Mouse (Mus musculus): ENCODE measurements around the gene Gm14137.

The Gm14137 gene

DNA sequence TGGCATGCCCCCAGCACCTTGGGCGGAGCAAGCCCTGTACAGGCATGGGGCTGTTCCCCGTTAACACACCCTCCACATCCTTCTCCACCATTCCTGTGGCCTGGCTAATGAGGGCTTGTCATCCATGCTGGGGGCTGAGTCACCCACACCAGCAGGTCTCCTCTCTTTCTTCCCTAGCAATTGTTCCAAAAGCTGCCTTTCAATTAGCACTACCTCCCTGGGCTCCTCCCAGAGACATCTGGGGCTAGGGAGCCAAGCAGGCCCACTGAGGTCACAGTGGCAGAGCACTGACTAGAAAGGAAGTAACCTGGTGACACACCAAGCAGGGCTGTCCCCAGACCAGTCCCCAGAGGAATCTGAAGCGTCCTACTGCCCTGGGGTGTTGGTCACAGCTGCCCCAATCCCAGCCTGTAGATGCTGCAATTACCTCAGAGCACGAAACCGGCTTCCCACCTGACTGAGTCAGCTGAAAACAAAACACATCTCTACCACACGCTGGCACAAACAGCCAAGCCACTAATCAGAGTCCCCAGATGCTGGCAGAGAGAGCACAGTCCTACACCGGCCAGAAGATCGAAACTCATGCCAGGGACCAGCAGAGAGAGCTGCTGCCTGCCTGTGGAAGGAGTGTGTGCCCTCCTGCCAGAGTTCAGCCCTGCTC, at the start of gene Gm14137:
Gene Gm14137, plus strand, starts transcription at position 519 of the 661 bp plus-strand sequence.
- DNase-seq (ENCODE audit: low read depth, low spot score), result peak; percentile 58
- Histone ChIP-seq H3K27me3 (ENCODE audit: control insufficient read depth, insufficient read depth, low read length, poor library complexity, severe bottlenecking) (no peaks in the 10 kb centered on the region), H3K36me3 (ENCODE audit: control insufficient read depth, insufficient read depth, low read length, poor library complexity, severe bottlenecking) (peaks cover 3% of the 10 kb centered on the region)

DNA sequence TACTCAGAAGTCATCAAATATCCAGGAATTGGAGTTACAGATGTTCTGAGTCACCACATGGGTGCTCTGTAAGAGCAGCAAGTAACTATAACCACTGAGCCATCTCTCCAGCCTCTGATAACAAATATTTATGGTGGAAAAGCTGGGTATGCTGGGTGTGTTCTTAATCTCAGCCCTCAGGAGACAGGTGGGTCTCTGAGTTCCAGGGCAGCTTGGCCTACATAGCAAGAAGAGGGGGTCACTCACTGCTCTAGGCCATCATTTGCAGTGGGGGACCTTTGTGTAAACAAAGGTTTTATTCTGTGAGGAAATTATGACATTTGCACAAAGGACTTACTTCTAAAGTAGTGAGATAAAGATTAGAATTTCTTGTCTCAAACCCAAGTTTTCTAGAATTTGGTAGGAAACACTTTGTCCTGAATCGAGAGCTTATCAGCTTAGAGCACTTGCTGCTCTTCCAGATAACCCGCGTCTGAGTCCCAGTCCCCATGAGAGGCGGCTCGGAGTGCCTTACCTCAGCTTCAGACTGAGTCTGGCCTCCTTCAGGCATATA, 37.9 kb upstream of the Gm14137 start:
- DNase-seq (ENCODE audit: low read depth, low spot score), result no peak
- no peaks in the 10 kb centered on the region for H3K27me3 ChIP-seq (ENCODE audit: control insufficient read depth, insufficient read depth, low read length, poor library complexity, severe bottlenecking)

DNA sequence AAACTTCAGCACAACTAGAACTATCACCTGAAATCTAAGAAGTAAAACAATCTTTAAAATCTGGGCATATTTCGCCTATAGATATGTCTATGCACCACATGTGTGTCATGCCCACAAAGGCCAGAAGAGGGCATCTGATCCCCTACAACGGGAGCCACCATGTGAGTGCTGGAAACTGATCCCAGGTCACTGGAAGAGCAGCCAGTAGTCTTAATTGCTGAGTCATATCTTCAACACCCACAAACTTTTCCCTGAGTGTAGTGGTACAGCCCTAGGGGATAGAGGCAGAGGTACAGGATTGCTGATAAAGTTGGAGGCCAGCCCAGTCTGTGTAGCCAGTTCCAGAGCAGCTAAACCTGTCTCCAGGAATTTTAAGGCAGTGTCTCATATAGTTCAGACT, 29.1 kb upstream of the Gm14137 start:
- Histone ChIP-seq H3K27me3 (ENCODE audit: control insufficient read depth, insufficient read depth, low read length, poor library complexity, severe bottlenecking) (no peaks in the 10 kb centered on the region), H3K36me3 (ENCODE audit: control insufficient read depth, insufficient read depth, low read length, poor library complexity, severe bottlenecking) (peaks cover 22% of the 10 kb centered on the region)
- peak; percentile 35 for DNase-seq (ENCODE audit: low read depth, low spot score)

More for the DNA sequence above, 37.9 kb upstream of the Gm14137 start:
- H3K36me3 ChIP-seq (ENCODE audit: control insufficient read depth, insufficient read depth, low read length, poor library complexity, severe bottlenecking), result peaks cover 10% of the 10 kb centered on the region

DNA sequence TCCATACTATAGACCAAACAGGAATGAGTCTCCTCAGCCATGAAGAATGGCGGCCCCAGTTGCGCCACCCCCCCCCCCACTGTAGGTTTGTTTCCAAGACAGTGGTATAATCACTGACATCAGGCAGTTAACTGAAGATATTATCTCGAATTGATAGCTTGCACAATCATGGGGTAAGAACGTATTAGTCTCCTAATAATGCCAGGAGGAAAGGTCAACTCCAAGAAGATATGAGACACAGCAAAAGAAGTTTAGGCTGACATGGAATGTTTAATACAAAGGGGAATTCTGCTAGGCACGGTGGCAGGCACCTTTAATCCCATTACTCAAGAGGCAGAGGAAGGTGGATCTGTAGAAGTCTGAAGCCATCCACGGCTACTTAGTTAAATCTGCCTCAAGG, 27.9 kb upstream of the Gm14137 start:
- Histone ChIP-seq H3K36me3 (ENCODE audit: control insufficient read depth, insufficient read depth, low read length, poor library complexity, severe bottlenecking) (peaks cover 22% of the 10 kb centered on the region), H3K27me3 (ENCODE audit: control insufficient read depth, insufficient read depth, low read length, poor library complexity, severe bottlenecking) (no peaks in the 10 kb centered on the region)
- no peak for DNase-seq (ENCODE audit: low read depth, low spot score)

DNA sequence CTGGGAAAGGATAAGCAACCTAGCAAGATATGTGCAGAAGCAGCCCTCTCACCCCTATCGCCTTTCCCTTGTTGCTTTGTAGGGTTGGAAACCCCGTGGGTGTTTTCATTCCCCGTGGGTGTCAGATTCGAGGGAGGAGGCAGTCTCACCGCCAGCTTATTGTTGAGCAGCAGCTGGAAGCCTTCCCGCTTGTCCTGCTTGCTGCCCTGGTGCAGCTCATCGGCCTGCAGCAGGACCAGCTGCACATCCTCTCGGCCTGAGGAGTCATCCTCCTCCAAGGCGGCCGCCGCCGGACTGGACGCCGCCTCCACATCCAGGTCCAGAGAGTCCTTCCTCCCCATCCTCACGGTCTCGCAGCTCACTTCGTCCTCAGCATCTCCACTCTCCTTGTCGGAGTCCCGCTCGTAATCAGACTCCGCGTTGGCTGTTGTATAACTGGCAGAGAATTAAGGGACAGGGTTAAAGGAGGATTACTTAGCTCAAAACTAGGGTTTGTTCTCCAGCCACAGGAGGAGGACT, 27.1 kb upstream of the Gm14137 start:
- Histone ChIP-seq H3K36me3 (ENCODE audit: control insufficient read depth, insufficient read depth, low read length, poor library complexity, severe bottlenecking) (peaks cover 20% of the 10 kb centered on the region), H3K27me3 (ENCODE audit: control insufficient read depth, insufficient read depth, low read length, poor library complexity, severe bottlenecking) (no peaks in the 10 kb centered on the region)
- DNase-seq (ENCODE audit: low read depth, low spot score), result no peak

DNA sequence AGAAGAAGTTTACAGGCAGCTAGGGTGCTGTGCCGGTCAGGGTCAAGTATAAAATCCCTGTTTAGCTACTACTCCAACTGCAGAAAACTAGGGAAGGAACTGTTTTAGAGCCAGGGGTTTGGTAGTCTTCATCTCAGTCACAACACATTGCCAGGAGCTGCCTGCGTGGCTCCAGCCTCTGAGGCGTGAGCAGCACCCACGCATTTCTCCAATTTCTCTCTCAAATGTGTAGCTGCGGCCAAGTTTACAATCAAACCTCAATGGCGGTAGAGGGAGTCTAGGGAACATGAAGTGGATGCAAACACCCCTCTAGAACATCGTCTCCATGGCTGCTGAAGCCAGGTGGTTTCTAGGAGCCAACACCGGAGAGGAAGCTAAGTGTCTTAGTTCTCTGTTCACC, 26.5 kb upstream of the Gm14137 start:
- peaks cover 20% of the 10 kb centered on the region for H3K36me3 ChIP-seq (ENCODE audit: control insufficient read depth, insufficient read depth, low read length, poor library complexity, severe bottlenecking)
- no peaks in the 10 kb centered on the region for H3K27me3 ChIP-seq (ENCODE audit: control insufficient read depth, insufficient read depth, low read length, poor library complexity, severe bottlenecking)
- DNase-seq (ENCODE audit: low read depth, low spot score), result no peak

DNA sequence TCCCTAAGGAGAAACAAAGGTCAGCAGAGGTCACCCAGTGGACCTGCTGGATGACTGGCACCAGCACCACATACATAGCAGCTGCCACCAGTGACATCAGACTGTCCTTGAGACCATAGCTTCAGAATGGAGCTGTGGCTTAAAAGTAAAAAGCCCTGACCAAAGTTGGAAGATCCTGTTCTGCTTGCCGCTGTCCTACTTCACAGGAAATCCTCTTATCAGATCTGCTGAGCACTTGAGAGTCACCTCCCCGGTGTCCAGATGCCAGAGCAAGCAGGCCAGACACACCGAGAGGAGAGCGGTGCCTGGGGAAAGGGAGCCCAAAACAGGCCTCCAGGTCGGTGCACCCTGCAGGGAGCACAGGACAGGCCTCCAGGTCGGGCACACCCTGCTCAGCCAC, 22.1 kb upstream of the Gm14137 start:
- DNase-seq (ENCODE audit: low read depth, low spot score), result no peak
- Histone ChIP-seq H3K36me3 (ENCODE audit: control insufficient read depth, insufficient read depth, low read length, poor library complexity, severe bottlenecking) (peaks cover 7% of the 10 kb centered on the region), H3K27me3 (ENCODE audit: control insufficient read depth, insufficient read depth, low read length, poor library complexity, severe bottlenecking) (no peaks in the 10 kb centered on the region; the same call in 1 of the 2 replicates)

DNA sequence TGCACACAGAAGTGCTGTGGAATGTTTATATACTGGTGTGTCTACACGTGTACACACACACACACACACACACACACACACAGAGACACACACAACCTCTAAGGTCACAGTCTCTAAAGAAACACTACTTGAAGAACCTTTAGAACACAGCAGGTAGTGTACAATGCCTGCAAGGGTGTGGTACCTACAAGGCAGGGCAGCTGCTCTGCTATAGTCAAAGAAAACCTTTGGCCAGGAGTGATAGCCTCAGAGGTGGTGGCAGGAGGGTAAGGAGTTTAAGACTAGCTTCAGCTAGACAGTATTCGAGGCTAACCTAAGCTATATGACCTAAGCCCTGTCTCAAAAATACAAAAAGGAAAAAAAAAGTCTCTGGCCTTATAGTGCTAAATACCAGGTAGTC, 19.6 kb upstream of the Gm14137 start:
- Histone ChIP-seq H3K36me3 (ENCODE audit: control insufficient read depth, insufficient read depth, low read length, poor library complexity, severe bottlenecking) (peaks cover 1% of the 10 kb centered on the region; the same call in 1 of the 2 replicates), H3K27me3 (ENCODE audit: control insufficient read depth, insufficient read depth, low read length, poor library complexity, severe bottlenecking) (no peaks in the 10 kb centered on the region; the same call in 1 of the 2 replicates)
- no peak for DNase-seq (ENCODE audit: low read depth, low spot score)

DNA sequence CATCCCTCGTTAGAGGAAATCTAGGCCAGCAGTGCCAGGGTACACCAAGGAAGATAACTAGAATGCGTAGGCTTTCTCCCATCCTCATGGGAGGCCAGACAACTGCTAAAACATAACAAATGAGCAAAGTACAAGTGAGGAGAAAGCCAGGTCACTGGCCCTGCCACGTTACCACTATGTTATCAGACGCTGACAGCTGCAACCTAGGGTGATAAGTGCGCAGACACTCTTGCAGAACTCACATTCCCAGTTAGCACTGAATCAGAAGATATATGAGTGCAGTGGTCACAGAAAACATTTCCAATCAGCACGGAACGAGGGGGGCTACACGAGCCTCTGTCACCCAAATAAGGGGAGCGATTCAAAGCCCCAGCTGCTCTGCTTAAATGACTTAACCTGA, 18.9 kb upstream of the Gm14137 start:
- no peaks in the 10 kb centered on the region; the same call in 1 of the 2 replicates for H3K27me3 ChIP-seq (ENCODE audit: control insufficient read depth, insufficient read depth, low read length, poor library complexity, severe bottlenecking)
- no peak for DNase-seq (ENCODE audit: low read depth, low spot score)
- H3K36me3 ChIP-seq (ENCODE audit: control insufficient read depth, insufficient read depth, low read length, poor library complexity, severe bottlenecking), result peaks cover 1% of the 10 kb centered on the region; the same call in 1 of the 2 replicates

DNA sequence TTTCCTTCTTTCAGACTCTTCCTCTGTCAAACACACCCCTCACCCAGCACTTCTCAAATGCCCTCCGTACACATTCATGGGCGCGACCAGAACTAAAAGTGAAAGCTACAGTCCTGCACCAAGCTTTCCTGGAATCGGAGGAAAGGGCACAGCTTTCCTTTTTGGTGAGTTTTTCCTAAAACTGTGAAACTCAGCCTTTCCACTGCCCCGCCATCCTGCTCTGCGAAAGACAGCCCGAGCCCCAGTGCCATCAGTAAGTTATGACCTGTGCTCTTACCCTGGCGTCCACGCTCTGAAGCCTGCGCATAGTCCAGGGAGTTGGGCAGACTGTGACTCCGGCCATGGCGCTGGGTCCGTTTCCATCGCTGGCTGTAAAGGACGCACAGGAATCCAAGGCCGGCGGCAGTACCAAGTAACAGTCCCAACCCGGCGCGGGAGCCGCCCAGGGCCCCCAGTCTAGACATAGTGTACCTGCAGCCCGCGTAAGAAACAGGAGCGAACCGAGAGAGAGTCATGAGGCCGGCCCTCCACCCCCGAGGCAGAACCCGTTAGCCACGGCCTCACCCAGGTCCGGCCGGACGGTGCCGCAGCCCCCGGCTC, 18.1 kb upstream of the Gm14137 start:
- Histone ChIP-seq H3K36me3 (ENCODE audit: control insufficient read depth, insufficient read depth, low read length, poor library complexity, severe bottlenecking) (peaks cover 1% of the 10 kb centered on the region; the same call in 1 of the 2 replicates), H3K27me3 (ENCODE audit: control insufficient read depth, insufficient read depth, low read length, poor library complexity, severe bottlenecking) (no peaks in the 10 kb centered on the region; the same call in 1 of the 2 replicates)
- DNase-seq (ENCODE audit: low read depth, low spot score), result no peak

DNA sequence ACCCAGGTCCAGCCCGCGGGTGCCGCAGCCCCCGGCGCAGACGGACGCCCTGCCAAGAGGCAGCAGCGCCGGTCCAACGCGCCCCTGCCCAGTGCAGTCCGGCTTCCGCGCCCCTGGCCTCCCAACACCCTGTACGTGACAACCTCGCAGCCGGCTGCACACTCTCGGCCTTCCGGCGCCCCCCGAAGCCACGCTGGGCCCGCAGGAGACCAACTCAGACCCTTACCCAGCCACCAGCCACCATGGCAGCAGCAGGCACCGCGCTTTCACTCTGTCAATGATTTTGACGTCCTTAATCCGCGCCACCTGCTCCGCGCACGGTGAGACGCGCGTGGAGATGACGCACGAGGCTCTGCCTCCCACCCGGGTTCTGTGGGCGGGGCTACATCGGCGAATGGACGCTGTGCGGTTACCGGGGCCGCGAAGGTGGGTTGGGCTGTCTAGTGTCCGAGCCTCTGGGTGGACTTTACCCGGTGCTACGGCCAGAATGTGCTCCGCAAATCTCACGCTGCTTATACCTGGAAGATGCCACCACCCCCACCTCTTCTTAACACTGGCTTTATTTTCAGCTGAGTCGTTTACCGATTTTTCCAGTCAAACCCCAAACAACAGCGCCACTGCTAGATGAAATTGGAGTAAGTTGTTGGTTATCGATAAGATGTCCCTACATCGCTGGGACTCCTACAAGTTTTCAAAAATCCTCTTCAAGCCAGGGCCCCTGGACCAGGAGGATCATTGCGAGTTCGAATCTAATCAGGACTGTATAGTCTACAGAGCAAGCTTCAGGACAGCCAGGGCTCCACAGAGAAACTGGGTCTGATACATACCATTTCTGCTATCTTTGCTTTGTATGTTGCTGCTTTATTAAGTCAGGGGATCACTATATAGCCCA, 17.4 kb upstream of the Gm14137 start, which contains the start of gene Rmdn3:
Gene Rmdn3, minus strand, starts transcription at position 354 of the 892 bp plus-strand sequence.
- H3K27me3 ChIP-seq (ENCODE audit: control insufficient read depth, insufficient read depth, low read length, poor library complexity, severe bottlenecking), result no peaks in the 10 kb centered on the region; the same call in 1 of the 2 replicates
- H3K36me3 ChIP-seq (ENCODE audit: control insufficient read depth, insufficient read depth, low read length, poor library complexity, severe bottlenecking), result peaks cover 1% of the 10 kb centered on the region; the same call in 1 of the 2 replicates
- DNase-seq (ENCODE audit: low read depth, low spot score), result peak; percentile 95

DNA sequence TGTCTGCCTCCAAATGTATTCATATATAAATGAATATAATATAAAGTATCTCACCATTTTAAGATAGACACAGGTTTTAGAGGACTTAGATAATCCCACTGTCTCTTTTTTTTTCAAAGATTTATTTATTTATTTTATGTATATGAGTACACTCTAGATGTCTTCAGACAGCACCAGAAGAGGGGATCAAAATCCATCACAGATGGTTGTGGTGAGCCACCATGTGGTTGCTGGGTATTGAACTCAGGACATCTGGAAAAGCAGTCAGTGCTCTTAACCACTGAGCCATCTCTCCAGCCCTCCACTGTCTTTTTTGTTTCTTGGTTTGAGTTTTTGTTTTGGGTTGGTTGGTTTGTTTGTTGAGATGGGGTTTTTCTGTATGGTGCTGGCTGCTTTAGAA, 16.5 kb upstream of the Gm14137 start:
- Histone ChIP-seq H3K27me3 (ENCODE audit: control insufficient read depth, insufficient read depth, low read length, poor library complexity, severe bottlenecking) (no peaks in the 10 kb centered on the region; the same call in 1 of the 2 replicates), H3K36me3 (ENCODE audit: control insufficient read depth, insufficient read depth, low read length, poor library complexity, severe bottlenecking) (0 out of 2 replicates have a peak, but pooled peaks cover 1% of the 10 kb centered on the region)
- no peak for DNase-seq (ENCODE audit: low read depth, low spot score)

DNA sequence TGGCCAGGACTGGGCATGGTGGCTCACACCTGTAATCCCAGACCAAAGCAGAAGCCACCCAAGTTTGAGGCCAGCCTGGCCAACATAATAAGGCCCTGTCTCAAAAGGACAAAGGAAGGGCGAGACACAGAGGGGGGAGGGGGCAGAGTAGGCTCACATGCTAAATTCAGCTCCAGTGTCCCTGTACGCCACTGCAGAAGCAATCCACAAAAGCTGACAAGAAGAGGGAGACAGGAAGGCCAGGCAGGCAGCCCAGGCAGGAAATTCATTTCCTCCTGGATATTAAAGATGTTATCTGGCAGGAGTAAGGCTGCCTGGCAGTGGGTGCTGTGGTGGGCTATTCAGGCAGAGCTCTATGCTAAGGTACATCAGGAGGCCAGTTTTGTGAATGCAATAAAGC, 13.1 kb upstream of the Gm14137 start:
- H3K36me3 ChIP-seq (ENCODE audit: control insufficient read depth, insufficient read depth, low read length, poor library complexity, severe bottlenecking), result no peaks in the 10 kb centered on the region
- no peak for DNase-seq (ENCODE audit: low read depth, low spot score)

DNA sequence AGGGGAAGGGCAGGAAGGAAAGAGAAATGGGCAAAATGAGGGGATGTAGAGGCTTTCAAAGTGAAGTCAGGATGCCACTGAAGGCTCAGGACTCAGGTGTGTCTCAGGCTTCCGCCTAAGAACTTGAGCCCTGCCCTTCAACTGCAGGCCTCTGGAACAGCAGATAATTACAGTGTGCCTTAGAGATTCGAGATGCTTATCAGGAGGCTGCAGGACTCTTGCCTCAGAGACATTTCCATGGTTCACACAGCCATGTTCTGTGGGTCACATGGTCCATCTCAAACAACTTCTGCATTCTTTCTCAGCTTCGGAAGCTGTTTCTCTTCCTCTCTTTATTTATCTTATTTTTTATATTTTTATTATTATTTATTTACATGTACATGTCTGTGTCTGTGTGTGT, 11.2 kb upstream of the Gm14137 start:
- DNase-seq (ENCODE audit: low read depth, low spot score), result no peak
- Histone ChIP-seq H3K36me3 (ENCODE audit: control insufficient read depth, insufficient read depth, low read length, poor library complexity, severe bottlenecking) (no peaks in the 10 kb centered on the region), H3K27me3 (ENCODE audit: control insufficient read depth, insufficient read depth, low read length, poor library complexity, severe bottlenecking) (peaks cover 3% of the 10 kb centered on the region)

More for the DNA sequence above, 13.1 kb upstream of the Gm14137 start:
- H3K27me3 ChIP-seq (ENCODE audit: control insufficient read depth, insufficient read depth, low read length, poor library complexity, severe bottlenecking), result no peaks in the 10 kb centered on the region; the same call in 1 of the 2 replicates

Measured in splenic B cell, adult 2 months (primary cell).